Mouse (Mus musculus) liver, embryonic 14.5 days (tissue): ENCODE results near the gene Chst5.

Source experiments
- CTCF ChIP-seq: IDR thresholded peaks from 2 replicates; pipeline ENCODE4 v1.5.1; 2016; ENCODE audit warnings: antibody characterized with exemption, low read depth, control low read depth
- EP300 ChIP-seq: IDR thresholded peaks from 2 replicates; pipeline ENCODE4 v1.6.1; 2016; ENCODE audit warnings: antibody characterized with exemption, low read depth

DNA sequence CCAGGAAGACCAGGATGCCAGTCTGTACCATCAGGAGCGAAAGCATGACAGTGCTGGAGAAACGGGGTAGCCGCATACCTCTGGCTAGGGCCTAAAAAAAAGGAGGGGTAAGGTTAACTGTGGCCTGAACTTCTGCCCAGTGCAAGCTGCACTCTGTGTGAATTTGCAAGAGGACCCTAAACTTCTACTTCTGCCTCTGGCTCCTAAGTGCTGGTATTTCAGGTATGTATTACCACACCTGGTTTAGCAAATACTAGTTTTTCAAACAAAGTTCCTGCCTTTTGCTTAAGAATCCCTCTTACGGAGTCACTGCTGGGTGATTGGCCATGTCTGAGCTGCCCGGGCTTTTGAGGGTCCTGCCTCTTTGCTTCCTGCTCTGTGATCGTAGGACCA is 19.3 kb downstream of the Chst5 start:
- TF ChIP-seq CTCF (no peak), EP300 (no peak)
